Mouse (Mus musculus): ENCODE measurements around the gene Dok3. TPM values are rescaled to one million over a fixed set of nuclear protein-coding genes. Genes with fewer than 3 reads are reported as not detected.

Dok3 gene
- total and polyA plus RNA-seq, 3 experiments: 1.6 to 4.3 TPM; not detected in 1

- no peak for DNase-seq (ENCODE audit: low read depth, low spot score)
- H3K36me3 ChIP-seq (ENCODE audit: control insufficient read depth in 1 of 2, insufficient read depth in 2 of 2, low read length in 2 of 2): peaks cover 0 to 27% of the 10 kb centered on the region in 2 experiments; a peak in 2 of 4 replicates
- H3K9me3 ChIP-seq (replicated peaks; ENCODE audit: insufficient read depth, low read length): no peaks in the 10 kb centered on the region
- TF ChIP-seq POLR2AphosphoS2 (IDR thresholded peaks at IDR 0.05; ENCODE audit: low read length): no peak
- no peak for TF ChIP-seq USF1 (IDR thresholded peaks at IDR 0.05; ENCODE audit: low read depth, low read length)
- no peak overlapping the region for H3K27ac ChIP-seq (ENCODE audit: control insufficient read depth, low read depth, low read length)
- H3K4me3 ChIP-seq (ENCODE audit: control insufficient read depth in 1 of 2, insufficient read depth in 1 of 2, low read depth in 2 of 2, low read length in 2 of 2): no peak overlapping the region
- H3K79me2 ChIP-seq (ENCODE audit: control insufficient read depth, insufficient read depth, low read length, poor library complexity): peaks cover 6% of the 10 kb centered on the region
- no peak overlapping the region for H3K9ac ChIP-seq (ENCODE audit: control insufficient read depth, low read depth, low read length, poor library complexity, severe bottlenecking)
- peaks cover 27 to 32% of the 10 kb centered on the region in 2 experiments for H3K4me1 ChIP-seq (ENCODE audit: control insufficient read depth in 1 of 2, insufficient read depth in 2 of 2, low read length in 2 of 2)
- no peaks in the 10 kb centered on the region for H3K27me3 ChIP-seq (ENCODE audit: control insufficient read depth in 1 of 2, insufficient read depth in 2 of 2, low read length in 2 of 2)
Measured at GRCm38 (mm10) chr13:55508531-55508930, 20.6 kb downstream of the Dok3 start.

DNA sequence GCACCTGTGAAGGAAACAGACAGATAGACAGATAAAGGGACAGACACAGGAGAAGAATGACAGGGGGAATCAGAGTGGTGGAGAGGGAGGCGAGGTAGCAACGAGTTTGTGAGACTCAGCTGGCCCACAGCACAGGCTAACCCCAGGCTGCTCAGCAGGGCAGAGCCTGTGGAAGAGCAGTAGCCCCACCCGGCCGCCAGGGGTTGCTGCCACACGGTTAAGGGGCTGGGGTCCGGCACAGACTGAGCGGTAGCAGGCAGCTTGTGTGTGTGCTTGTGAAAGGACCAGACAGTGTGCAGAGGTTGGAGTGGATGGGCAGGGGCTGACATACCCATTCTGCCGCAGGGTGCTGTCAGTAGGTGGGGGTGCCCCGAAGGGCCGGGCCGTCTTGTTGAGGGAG lies 21.2 kb downstream of the Dok3 start:
- Histone ChIP-seq H3K27ac (ENCODE audit: control insufficient read depth, low read depth, low read length) (no peak overlapping the region), H3K4me1 (ENCODE audit: control insufficient read depth in 1 of 2, insufficient read depth in 2 of 2, low read length in 2 of 2) (peaks cover 27 to 32% of the 10 kb centered on the region in 2 experiments), H3K79me2 (ENCODE audit: control insufficient read depth, insufficient read depth, low read length, poor library complexity) (peaks cover 5% of the 10 kb centered on the region), H3K9me3 (replicated peaks; ENCODE audit: insufficient read depth, low read length) (no peaks in the 10 kb centered on the region), H3K9ac (ENCODE audit: control insufficient read depth, low read depth, low read length, poor library complexity, severe bottlenecking) (no peak overlapping the region), H3K4me3 (ENCODE audit: control insufficient read depth in 1 of 2, insufficient read depth in 1 of 2, low read depth in 2 of 2, low read length in 2 of 2) (no peak overlapping the region), H3K27me3 (ENCODE audit: control insufficient read depth in 1 of 2, insufficient read depth in 2 of 2, low read length in 2 of 2) (no peaks in the 10 kb centered on the region), H3K36me3 (ENCODE audit: control insufficient read depth in 1 of 2, insufficient read depth in 2 of 2, low read length in 2 of 2) (peaks cover 0 to 27% of the 10 kb centered on the region in 2 experiments; a peak in 2 of 4 replicates)
- no peak for TF ChIP-seq MAFK (IDR thresholded peaks at IDR 0.05; ENCODE audit: borderline replicate concordance, low read depth, low read length)
- TF ChIP-seq NELFE (IDR thresholded peaks at IDR 0.05; ENCODE audit: low read depth, low read length): no peak
- no peak for TF ChIP-seq POLR2AphosphoS5 (IDR thresholded peaks at IDR 0.05; ENCODE audit: borderline replicate concordance, low read depth, low read length)
- no peak for TF ChIP-seq UBTF (IDR thresholded peaks at IDR 0.05; ENCODE audit: borderline replicate concordance, insufficient read depth, low read depth, low read length)
- peak; percentile 48 for TF ChIP-seq TAL1 (IDR thresholded peaks at IDR 0.05; ENCODE audit: low read length)
- peak; percentile 6; the same call in 1 of the 2 replicates for TF ChIP-seq GATA1 (IDR thresholded peaks at IDR 0.05; ENCODE audit: low read depth, low read length)
- no peak for TF ChIP-seq USF1 (IDR thresholded peaks at IDR 0.05; ENCODE audit: low read depth, low read length)
- TF ChIP-seq TBP (IDR thresholded peaks at IDR 0.05; ENCODE audit: low read depth, low read length): no peak
- DNase-seq (ENCODE audit: low read depth, low spot score): peak; percentile 33

GRCm38 (mm10) chr13:55506697-55507096 lies 22.4 kb downstream of the Dok3 start:
- H3K4me1 ChIP-seq (ENCODE audit: control insufficient read depth in 1 of 2, insufficient read depth in 2 of 2, low read length in 2 of 2): peaks cover 21 to 24% of the 10 kb centered on the region in 2 experiments
- H3K27me3 ChIP-seq (ENCODE audit: control insufficient read depth in 1 of 2, insufficient read depth in 2 of 2, low read length in 2 of 2): no peaks in the 10 kb centered on the region
- H3K27ac ChIP-seq (ENCODE audit: control insufficient read depth, low read depth, low read length): no peak overlapping the region
- peaks cover 0 to 22% of the 10 kb centered on the region in 2 experiments; a peak in 2 of 4 replicates for H3K36me3 ChIP-seq (ENCODE audit: control insufficient read depth in 1 of 2, insufficient read depth in 2 of 2, low read length in 2 of 2)
- no peak overlapping the region for H3K4me3 ChIP-seq (ENCODE audit: control insufficient read depth in 1 of 2, insufficient read depth in 1 of 2, low read depth in 2 of 2, low read length in 2 of 2)
- TF ChIP-seq KAT2A (conservative IDR thresholded peaks at IDR 0.05; ENCODE audit: low read depth, low read length) (no peak), ZKSCAN1 (IDR thresholded peaks at IDR 0.05; ENCODE audit: low read depth, low read length) (no peak), MAFK (IDR thresholded peaks at IDR 0.05; ENCODE audit: borderline replicate concordance, low read depth, low read length) (no peak), ETS1 (IDR thresholded peaks at IDR 0.05; ENCODE audit: low read depth, low read length) (no peak), MXI1 (IDR thresholded peaks at IDR 0.05; ENCODE audit: low read depth, low read length) (no peak), CHD2 (IDR thresholded peaks at IDR 0.05; ENCODE audit: low read length) (no peak), MYB (IDR thresholded peaks at IDR 0.05; ENCODE audit: low read depth, low read length) (no peak), HCFC1 (IDR thresholded peaks at IDR 0.05; ENCODE audit: low read depth, low read length) (no peak), SIN3A (IDR thresholded peaks at IDR 0.05; ENCODE audit: low read length) (no peak), UBTF (IDR thresholded peaks at IDR 0.05; ENCODE audit: borderline replicate concordance, insufficient read depth, low read depth, low read length) (no peak), MEF2A (IDR thresholded peaks at IDR 0.05; ENCODE audit: extremely low read depth, insufficient replicate concordance, low read depth, low read length, poor library complexity, severe bottlenecking) (no peak), JUND (IDR thresholded peaks at IDR 0.05; ENCODE audit: low read depth, low read length) (no peak), ELF1 (IDR thresholded peaks at IDR 0.05; ENCODE audit: low read depth, low read length) (no peak), ZC3H11A (IDR thresholded peaks at IDR 0.05; ENCODE audit: low read depth, low read length) (no peak), TCF12 (IDR thresholded peaks at IDR 0.05; ENCODE audit: low read depth, low read length) (no peak)
- H3K9me3 ChIP-seq (replicated peaks; ENCODE audit: insufficient read depth, low read length): no peaks in the 10 kb centered on the region
- no peaks in the 10 kb centered on the region; the same call in 1 of the 2 replicates for H3K79me2 ChIP-seq (ENCODE audit: control insufficient read depth, insufficient read depth, low read length, poor library complexity)
- H3K9ac ChIP-seq (ENCODE audit: control insufficient read depth, low read depth, low read length, poor library complexity, severe bottlenecking): no peak overlapping the region
- no peak for DNase-seq (ENCODE audit: low read depth, low spot score)

Measured in MEL (cell line).